11 mouse cellular contexts compared by ENCODE assay signal in the genomic region with DNA sequence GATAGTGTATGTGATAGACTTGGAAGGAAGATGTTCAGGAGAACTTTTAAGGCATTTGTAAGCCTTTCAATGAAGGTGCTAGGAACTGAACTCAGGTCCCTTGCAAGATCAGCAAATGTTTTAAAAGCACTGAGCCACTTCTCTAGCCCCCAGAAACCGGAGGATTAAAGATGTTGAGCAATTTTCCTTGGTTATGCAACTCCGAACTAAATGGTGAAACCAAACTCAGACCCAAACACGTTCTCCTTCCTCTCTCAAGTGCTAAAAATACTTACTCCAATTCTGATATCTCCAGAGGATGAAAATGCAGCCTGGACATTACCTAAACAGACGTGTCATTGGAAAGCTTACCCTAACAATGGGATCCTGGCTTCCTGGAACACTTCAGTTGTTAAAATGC.
"Had no signal": no experiment of that assay in that cellular context is flagged by ENCODE, and none has a peak within 500 bp of the region (broad histone marks: within the 10 kb centered on the region; RNA-seq: fewer than 3 reads in every experiment).

No protein-coding gene starts in this region.

- ATAC-seq: midbrain, embryonic 16.5 days had no signal

- DNase-seq: kidney, adult 11 months; kidney, adult 9 months; kidney, postnatal 14 days; layer of hippocampus, postnatal 36 days; liver, embryonic 13.5 days; lung, postnatal 4 days; retina, postnatal 1 day; right cerebral cortex, postnatal 4 days; thymus, adult 2 months; thymus, postnatal 25 days had no signal
